Mouse (Mus musculus) bone marrow macrophage, adult 2 months (primary cell): ENCODE data around the gene Pth.
A peak's percentile ranks its signal among the peaks of the same experiment; 100 is the strongest.

Experiments used
- CTCF ChIP-seq: IDR thresholded peaks from 2 replicates; pipeline ENCODE4 v1.5.1; 2012; ENCODE audit warnings: low read depth, mild to moderate bottlenecking, low read length, moderate library complexity
- POLR2A ChIP-seq: IDR thresholded peaks from 2 replicates; pipeline ENCODE4 v1.6.1; 2012; ENCODE audit warnings: mild to moderate bottlenecking, low read depth, low read length, borderline replicate concordance

GRCm38 (mm10) chr7:113368746-113369619, 19.4 kb downstream of the Pth start, which contains the start of gene Btbd10:
- TF ChIP-seq CTCF, result no peak
- TF ChIP-seq POLR2A, result 0 out of 2 replicates have a peak, but pooled peaks have one; percentile 16
